Mouse (Mus musculus) heart, embryonic 16.5 days (tissue): ENCODE results near the gene Mblac2. TPM values are rescaled to one million over a fixed set of nuclear protein-coding genes. Genes with fewer than 3 reads are reported as not detected.
"Not testable (repeated sequence)": the region's sequence is repeated elsewhere in the genome, so short reads cannot be mapped to it uniquely, and the experiment has no call there.

Experiments
- ATAC-seq: fragments of 200-750 bp; cut with Nextera tagmentation; replicated peaks from 2 replicates; pipeline ENCODE4 v1.8.0; 2017; ENCODE audit warnings: moderate number of reproducible peaks; ENCODE audit not compliant: insufficient read depth, low FRiP score; ENCODE audit errors: extremely low read depth
- H3K27ac ChIP-seq: fragments of 300-500 bp; sonication (generic); 2 replicates; pipeline ENCODE4 v1.5.1; 2014; ENCODE audit warnings: mild to moderate bottlenecking, low read length, control low read depth, moderate library complexity
- H3K27me3 ChIP-seq: fragments of 300-500 bp; sonication (generic); 2 replicates; pipeline ENCODE4 v1.6.1; 2014; ENCODE audit warnings: low read length, mixed read lengths; ENCODE audit not compliant: control insufficient read depth, insufficient read depth
- H3K36me3 ChIP-seq: fragments of 300-500 bp; sonication (generic); 2 replicates; pipeline ENCODE4 v1.6.1; 2014; ENCODE audit not compliant: control insufficient read depth, insufficient read depth
- H3K4me1 ChIP-seq: fragments of 300-500 bp; sonication (generic); 2 replicates; pipeline ENCODE4 v1.6.1; 2014; ENCODE audit warnings: low read length, mixed read lengths; ENCODE audit not compliant: control insufficient read depth, insufficient read depth
- H3K4me2 ChIP-seq: fragments of 300-500 bp; sonication (generic); 2 replicates; pipeline ENCODE4 v1.6.1; 2014; ENCODE audit warnings: low read depth, mild to moderate bottlenecking, control low read depth, low read length
- H3K4me3 ChIP-seq: fragments of 300-500 bp; sonication (generic); 2 replicates; pipeline ENCODE4 v1.5.1; 2014; ENCODE audit warnings: mild to moderate bottlenecking, control low read depth, low read length
- H3K9ac ChIP-seq: fragments of 300-500 bp; sonication (generic); 2 replicates; pipeline ENCODE4 v1.6.1; 2014; ENCODE audit warnings: low read length, control low read depth
- H3K9me3 ChIP-seq: fragments of 300-500 bp; sonication (generic); replicated peaks from 2 replicates; pipeline ENCODE4 v1.6.1; 2016; ENCODE audit warnings: low read length; ENCODE audit not compliant: control insufficient read depth
- WGBS: fragments of 180-500 bp; shearing (Covaris S2); extraction: QIAGEN DNeasy Blood & Tissue Kit; methylation state at CpG from one replicate; pipeline ENCODE4 v1.1.7; 2014; 5-methylcytosine and 5-hydroxymethylcytosine counted together
- polyA plus RNA-seq: library from polyadenylated mRNA; unstranded; fragments of >200 nt; fragmentation: Nextera tagmentation; extraction: Ambion mirVana; gene quantifications from 2 replicates; pipeline ENCODE4 v1.2.1, GENCODE M21; 2015

Gene Mblac2
- polyA plus RNA-seq, 1 experiment from 2014 or later = 8.5 TPM

- Histone ChIP-seq H3K4me2 (no peak overlapping the region), H3K4me3 (no peak overlapping the region), H3K9ac (no peak overlapping the region), H3K4me1 (peaks cover 15% of the 10 kb centered on the region), H3K27ac (no peak overlapping the region), H3K36me3 (no peaks in the 10 kb centered on the region), H3K27me3 (no peaks in the 10 kb centered on the region), H3K9me3 (no peaks in the 10 kb centered on the region)
- ATAC-seq = no peak
- WGBS = 79% methylated on average over 1 of the region's 1 CpGs
These were observed 2.8 kb downstream of the Mblac2 start for GRCm38 (mm10) chr13:81713896-81714295.

GRCm38 (mm10) chr13:81728141-81728540 lies 17.0 kb downstream of the Mblac2 start:
- not testable (repeated sequence) for ATAC-seq, H3K27me3 ChIP-seq, H3K4me1 ChIP-seq, H3K9me3 ChIP-seq, H3K36me3 ChIP-seq, H3K4me2 ChIP-seq, H3K9ac ChIP-seq, H3K27ac ChIP-seq, H3K4me3 ChIP-seq
- 56% methylated on average over 12 of the region's 12 CpGs for WGBS

- Histone ChIP-seq H3K9ac (no peak overlapping the region), H3K4me1 (no peaks in the 10 kb centered on the region), H3K9me3 (no peaks in the 10 kb centered on the region), H3K4me3 (no peak overlapping the region), H3K36me3 (no peaks in the 10 kb centered on the region), H3K27me3 (no peaks in the 10 kb centered on the region), H3K4me2 (no peak overlapping the region), H3K27ac (no peak overlapping the region)
- WGBS = 66% methylated on average over 4 of the region's 4 CpGs
- no peak for ATAC-seq
These were observed 18.0 kb downstream of the Mblac2 start for GRCm38 (mm10) chr13:81729102-81729501.

GRCm38 (mm10) chr13:81730362-81730761 lies 19.2 kb downstream of the Mblac2 start:
- H3K4me2 ChIP-seq = no peak overlapping the region
- H3K36me3 ChIP-seq = no peaks in the 10 kb centered on the region
- no peak overlapping the region for H3K27ac ChIP-seq
- no peak overlapping the region for H3K9ac ChIP-seq
- H3K27me3 ChIP-seq = no peaks in the 10 kb centered on the region
- ATAC-seq = no peak
- no peak overlapping the region for H3K4me3 ChIP-seq
- H3K9me3 ChIP-seq = no peaks in the 10 kb centered on the region
- WGBS = 80% methylated on average over 1 of the region's 1 CpGs
- H3K4me1 ChIP-seq = no peaks in the 10 kb centered on the region

- WGBS = 73% methylated on average over 5 of the region's 5 CpGs
- no peaks in the 10 kb centered on the region for H3K27me3 ChIP-seq
- H3K9me3 ChIP-seq = no peaks in the 10 kb centered on the region
- H3K27ac ChIP-seq = no peak overlapping the region
- H3K36me3 ChIP-seq = no peaks in the 10 kb centered on the region
- no peak overlapping the region for H3K4me3 ChIP-seq
- no peak for ATAC-seq
- no peaks in the 10 kb centered on the region for H3K4me1 ChIP-seq
- no peak overlapping the region for H3K9ac ChIP-seq
- H3K4me2 ChIP-seq = no peak overlapping the region
These were observed 25.5 kb downstream of the Mblac2 start for GRCm38 (mm10) chr13:81736606-81737005.

GRCm38 (mm10) chr13:81740898-81741297 lies 29.8 kb downstream of the Mblac2 start:
- no peak overlapping the region for H3K27ac ChIP-seq
- no peak overlapping the region for H3K4me2 ChIP-seq
- no peaks in the 10 kb centered on the region for H3K4me1 ChIP-seq
- H3K36me3 ChIP-seq = no peaks in the 10 kb centered on the region
- ATAC-seq = no peak
- no peaks in the 10 kb centered on the region; the same call in 1 of the 2 replicates for H3K9me3 ChIP-seq
- no peak overlapping the region for H3K4me3 ChIP-seq
- 46% methylated on average over 3 of the region's 3 CpGs for WGBS
- no peaks in the 10 kb centered on the region for H3K27me3 ChIP-seq
- no peak overlapping the region for H3K9ac ChIP-seq

GRCm38 (mm10) chr13:81743391-81744091 lies 32.4 kb downstream of the Mblac2 start:
- Histone ChIP-seq H3K27me3 (no peaks in the 10 kb centered on the region), H3K9me3 (no peaks in the 10 kb centered on the region; the same call in 1 of the 2 replicates), H3K9ac (no peak overlapping the region), H3K4me1 (no peaks in the 10 kb centered on the region), H3K4me2 (no peak overlapping the region), H3K36me3 (no peaks in the 10 kb centered on the region), H3K27ac (no peak overlapping the region), H3K4me3 (no peak overlapping the region)
- 47% methylated on average over 10 of the region's 10 CpGs for WGBS
- no peak for ATAC-seq

GRCm38 (mm10) chr13:81744092-81744396 lies 32.9 kb downstream of the Mblac2 start:
- H3K9me3 ChIP-seq = no peaks in the 10 kb centered on the region; the same call in 1 of the 2 replicates
- no peak overlapping the region for H3K4me3 ChIP-seq
- no peaks in the 10 kb centered on the region for H3K36me3 ChIP-seq
- no peak overlapping the region for H3K9ac ChIP-seq
- no peak overlapping the region for H3K4me2 ChIP-seq
- H3K27me3 ChIP-seq = no peaks in the 10 kb centered on the region
- 44% methylated on average over 2 of the region's 2 CpGs for WGBS
- ATAC-seq = no peak
- H3K4me1 ChIP-seq = no peaks in the 10 kb centered on the region
- H3K27ac ChIP-seq = no peak overlapping the region

- Histone ChIP-seq H3K9me3 (peaks cover 3% of the 10 kb centered on the region; the same call in 1 of the 2 replicates), H3K4me1 (peaks cover 3% of the 10 kb centered on the region; the same call in 1 of the 2 replicates), H3K4me2 (no peak overlapping the region), H3K27me3 (no peaks in the 10 kb centered on the region), H3K4me3 (no peak overlapping the region), H3K9ac (no peak overlapping the region), H3K36me3 (no peaks in the 10 kb centered on the region), H3K27ac (no peak overlapping the region; the same call in 1 of the 2 replicates)
- ATAC-seq = peak; percentile 58; the same call in 1 of the 2 replicates
These were observed 43.7 kb downstream of the Mblac2 start for GRCm38 (mm10) chr13:81754878-81755277.
